Mouse (Mus musculus): ENCODE data around the gene Myrf.

Gene Myrf

GRCm38 (mm10) chr19:10268851-10269250 lies 28.3 kb upstream of the Myrf start:
- no peak for TF ChIP-seq GATA4 (IDR thresholded peaks at IDR 0.05; ENCODE audit: insufficient replicate concordance, low read length)

- TF ChIP-seq GATA4 (IDR thresholded peaks at IDR 0.05; ENCODE audit: insufficient replicate concordance, low read length) = no peak
These were observed 27.4 kb upstream of the Myrf start for GRCm38 (mm10) chr19:10267953-10268352.

- TF ChIP-seq GATA4 (IDR thresholded peaks at IDR 0.05; ENCODE audit: insufficient replicate concordance, low read length) = no peak
These were observed 26.5 kb upstream of the Myrf start for GRCm38 (mm10) chr19:10267057-10267456.

GRCm38 (mm10) chr19:10266196-10266850 lies 25.8 kb upstream of the Myrf start:
- no peak for TF ChIP-seq GATA4 (IDR thresholded peaks at IDR 0.05; ENCODE audit: insufficient replicate concordance, low read length)

DNA sequence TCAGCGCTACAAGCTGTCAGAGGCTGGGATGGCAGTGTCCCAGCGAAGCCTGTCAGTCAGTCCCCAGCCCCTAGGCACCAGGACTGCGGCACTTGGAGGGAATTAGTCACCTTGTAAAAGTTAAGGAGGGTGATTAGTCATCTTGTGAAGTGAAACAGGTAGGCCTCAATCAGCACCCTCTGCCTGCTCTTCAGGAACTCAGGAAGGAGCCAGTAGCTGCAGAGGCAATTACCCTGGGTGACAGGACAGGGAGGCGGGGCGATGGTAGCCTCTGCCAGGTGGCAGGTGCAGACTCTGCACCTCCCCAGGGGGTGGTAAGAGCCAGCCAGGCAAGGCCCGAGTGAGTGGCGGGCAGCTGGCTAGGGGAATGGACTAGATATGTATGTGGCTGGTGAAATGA lies 20.8 kb upstream of the Myrf start:
- no peak for TF ChIP-seq GATA4 (IDR thresholded peaks at IDR 0.05; ENCODE audit: insufficient replicate concordance, low read length)

DNA sequence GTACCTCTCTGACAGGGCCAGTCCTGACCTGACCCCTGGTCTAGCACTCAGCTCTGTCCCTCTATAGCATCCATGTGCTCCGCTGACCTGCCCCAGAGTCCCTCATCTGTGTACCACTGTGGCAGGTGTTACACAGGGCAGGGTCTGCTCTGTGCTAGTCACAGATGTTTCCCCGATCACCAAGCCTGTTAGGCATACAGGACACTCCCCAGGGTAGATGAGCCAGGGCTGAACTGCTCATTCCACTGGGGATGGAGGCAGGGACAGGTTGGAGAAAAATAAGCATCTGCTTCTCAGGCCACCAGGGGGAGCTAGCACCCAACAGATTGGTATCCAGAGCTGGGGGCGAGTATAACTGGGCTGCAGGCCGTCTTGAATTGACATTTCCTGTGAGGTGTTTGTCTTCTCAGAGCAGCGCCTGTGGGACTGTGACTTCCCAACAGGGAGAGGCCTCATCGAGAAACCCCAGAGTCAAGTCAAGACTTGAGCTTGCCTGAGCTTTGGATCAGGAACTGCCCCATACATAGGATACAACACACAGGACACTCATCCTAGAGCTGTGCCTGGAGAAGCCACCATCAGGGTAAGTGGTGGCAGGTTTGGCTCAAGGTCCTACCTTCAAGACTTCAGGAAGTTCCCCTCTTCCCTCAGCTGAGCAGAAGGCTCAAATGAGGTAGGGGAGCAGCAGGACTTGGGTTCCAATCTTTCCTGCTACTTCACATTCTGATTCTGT lies 17.9 kb upstream of the Myrf start:
- no peak for TF ChIP-seq GATA4 (IDR thresholded peaks at IDR 0.05; ENCODE audit: insufficient replicate concordance, low read length)

- TF ChIP-seq GATA4 (IDR thresholded peaks at IDR 0.05; ENCODE audit: insufficient replicate concordance, low read length) = no peak
These were observed 7.6 kb upstream of the Myrf start for GRCm38 (mm10) chr19:10248128-10248527.

DNA sequence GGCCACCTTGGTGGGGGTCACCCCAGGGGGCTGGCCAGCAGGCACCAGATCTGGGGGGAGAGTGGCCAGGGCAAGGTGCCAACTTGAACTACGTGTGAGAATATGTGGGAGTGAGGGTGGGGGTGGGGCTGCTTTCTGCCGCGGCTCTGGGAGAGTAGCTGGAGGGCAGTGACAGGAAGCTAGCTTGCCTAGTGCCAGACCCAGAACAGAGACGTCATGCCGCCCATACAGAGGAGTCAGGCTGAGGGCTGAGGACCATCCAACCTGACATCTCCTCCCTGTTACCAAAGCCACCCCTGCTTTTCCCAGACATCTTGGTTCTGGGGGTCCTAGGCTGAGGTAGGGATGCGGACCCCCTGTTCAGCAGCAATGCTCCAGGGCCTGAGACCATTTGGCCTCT lies 6.6 kb upstream of the Myrf start:
- no peak for TF ChIP-seq GATA4 (IDR thresholded peaks at IDR 0.05; ENCODE audit: insufficient replicate concordance, low read length)

DNA sequence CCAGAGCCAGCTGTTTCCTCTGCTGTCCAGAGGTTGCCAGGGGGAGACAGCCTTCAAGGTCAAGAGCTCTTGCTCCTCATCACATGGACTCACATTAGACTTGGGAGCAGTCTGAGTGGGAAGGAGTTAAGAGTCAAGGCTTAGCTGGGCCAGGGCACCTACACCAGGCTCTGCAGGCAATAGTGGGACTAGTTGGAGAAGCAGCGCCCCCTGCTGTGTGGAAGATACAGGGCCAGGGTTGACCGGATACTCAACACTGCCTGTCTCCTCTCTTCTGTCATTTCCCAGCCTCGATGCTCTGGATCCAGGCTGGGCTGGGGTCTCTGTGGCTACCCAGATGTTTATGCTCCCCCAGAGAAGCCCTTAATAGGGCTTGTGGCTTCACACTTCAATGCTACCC lies 3.6 kb upstream of the Myrf start:
- no peak for TF ChIP-seq GATA4 (IDR thresholded peaks at IDR 0.05; ENCODE audit: insufficient replicate concordance, low read length)

- TF ChIP-seq GATA4 (IDR thresholded peaks at IDR 0.05; ENCODE audit: insufficient replicate concordance, low read length) = no peak
These were observed 2.4 kb upstream of the Myrf start for GRCm38 (mm10) chr19:10242916-10243315.

GRCm38 (mm10) chr19:10239975-10240653 lies 434 bp downstream of the Myrf start:
- TF ChIP-seq GATA4 (IDR thresholded peaks at IDR 0.05; ENCODE audit: insufficient replicate concordance, low read length) = no peak

DNA sequence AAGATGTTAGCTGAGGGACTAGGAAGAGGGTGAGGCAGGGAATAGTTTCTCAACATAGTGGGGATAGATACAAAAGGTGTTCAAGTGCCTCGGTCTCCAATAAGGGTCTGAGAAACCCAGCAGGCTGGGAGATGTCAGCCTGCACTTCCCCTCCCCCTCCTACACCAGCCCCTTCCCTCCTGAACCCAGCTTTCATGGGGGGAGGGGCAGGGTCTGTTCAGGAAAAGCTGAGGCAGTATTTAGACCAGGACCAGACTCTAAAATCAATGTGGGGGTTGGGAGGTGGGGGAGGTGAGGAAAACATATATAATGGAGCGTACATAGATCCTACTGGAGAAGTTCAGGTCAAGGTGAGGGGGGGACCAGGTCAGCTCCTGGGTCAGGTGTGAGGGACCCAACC lies 1.1 kb downstream of the Myrf start:
- TF ChIP-seq GATA4 (IDR thresholded peaks at IDR 0.05; ENCODE audit: insufficient replicate concordance, low read length) = no peak

DNA sequence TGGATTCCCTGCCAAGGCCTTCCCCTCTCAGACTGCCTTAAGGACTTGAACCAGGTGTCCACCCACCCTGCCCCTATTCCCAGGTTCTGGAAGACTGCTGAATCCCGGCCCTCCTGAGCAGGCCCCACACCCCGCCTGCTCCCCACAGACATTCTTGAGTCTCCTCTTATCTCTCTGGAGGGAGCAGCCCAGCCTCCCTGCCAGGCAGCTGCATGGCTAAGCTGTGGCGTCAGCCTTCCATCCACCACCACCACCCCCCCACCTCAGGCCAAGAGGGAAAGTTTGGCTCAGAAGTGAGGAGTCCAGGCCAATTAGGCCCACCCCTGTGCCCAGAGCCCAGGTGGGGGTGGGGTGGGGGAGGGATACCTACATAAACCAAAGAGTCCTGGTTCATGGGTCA lies 2.1 kb downstream of the Myrf start:
- no peak for TF ChIP-seq GATA4 (IDR thresholded peaks at IDR 0.05; ENCODE audit: insufficient replicate concordance, low read length)

GRCm38 (mm10) chr19:10235784-10236565 lies 4.6 kb downstream of the Myrf start:
- TF ChIP-seq GATA4 (IDR thresholded peaks at IDR 0.05; ENCODE audit: insufficient replicate concordance, low read length) = peak; percentile 98

DNA sequence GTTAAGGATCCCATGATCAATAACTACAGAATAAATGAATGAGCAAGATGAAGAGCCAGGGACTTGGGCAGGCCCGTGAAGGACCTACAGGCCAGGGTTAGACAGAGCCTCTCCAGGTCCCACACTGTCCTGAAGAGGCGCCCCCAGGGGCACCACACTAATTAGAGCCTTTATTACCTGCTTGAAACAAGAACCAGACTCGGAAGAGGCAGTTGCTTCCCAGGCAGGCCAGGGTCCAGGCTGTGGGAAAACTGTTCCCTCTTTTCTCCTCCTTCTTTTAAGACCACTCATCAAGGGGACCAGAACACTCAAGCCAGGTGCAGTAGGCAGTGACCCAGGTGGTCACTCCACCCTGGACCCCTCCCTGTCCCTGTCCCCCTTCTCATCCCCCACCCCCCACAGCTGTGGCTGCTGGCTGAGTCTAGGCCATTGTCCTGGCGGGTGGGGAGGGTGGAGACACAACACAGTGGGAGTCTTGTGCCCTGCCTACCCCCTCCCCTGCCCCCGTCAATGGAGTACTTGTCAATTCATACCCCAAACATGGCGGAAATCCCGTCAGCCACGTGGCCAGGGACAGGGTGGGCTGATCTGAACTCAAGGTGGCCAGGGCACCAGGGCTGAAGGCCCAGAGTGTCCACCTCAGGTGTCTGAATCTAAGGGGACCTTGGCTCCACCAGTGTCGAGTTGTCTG lies 8.1 kb downstream of the Myrf start:
- no peak for TF ChIP-seq GATA4 (IDR thresholded peaks at IDR 0.05; ENCODE audit: insufficient replicate concordance, low read length)

All from liver, adult (tissue).